Mouse (Mus musculus): ENCODE measurements around the gene Olfr622.

Olfr622 gene

GRCm38 (mm10) chr7:103642602-103643001 is at the start of gene Olfr622:
Gene Olfr622 (minus strand): TSS chr7:103642702.
- H3K27me3 ChIP-seq (ENCODE audit: insufficient read depth, low read length): no peaks in the 10 kb centered on the region
- no peak within 1 kb of the TSS for H3K4me3 ChIP-seq (replicated peaks; ENCODE audit: low read length)
- H3K4me1 ChIP-seq (replicated peaks; ENCODE audit: low read depth, low read length): no peaks in the 10 kb centered on the region
- no peaks in the 10 kb centered on the region for H3K36me3 ChIP-seq (ENCODE audit: insufficient read depth, low read length)
- H3K9me3 ChIP-seq (ENCODE audit: low read length): no peaks in the 10 kb centered on the region
- no peak for TF ChIP-seq CTCF (conservative IDR thresholded peaks at IDR 0.05; ENCODE audit: low read length)
- no peak for TF ChIP-seq NANOG (IDR thresholded peaks at IDR 0.05; ENCODE audit: borderline replicate concordance, low read length)
- TF ChIP-seq POU5F1 (IDR thresholded peaks at IDR 0.05; ENCODE audit: borderline replicate concordance, low read length): no peak

GRCm38 (mm10) chr7:103682420-103682819 is 39.9 kb upstream of the Olfr622 start, which contains the start of gene Olfr625-ps1:
Gene Olfr625-ps1 (plus strand): TSS chr7:103682720.
- no peaks in the 10 kb centered on the region for H3K9me3 ChIP-seq (ENCODE audit: low read length)
- no peak for TF ChIP-seq CTCF (conservative IDR thresholded peaks at IDR 0.05; ENCODE audit: low read length)
- TF ChIP-seq NANOG (IDR thresholded peaks at IDR 0.05; ENCODE audit: borderline replicate concordance, low read length): no peak
- no peak for TF ChIP-seq POU5F1 (IDR thresholded peaks at IDR 0.05; ENCODE audit: borderline replicate concordance, low read length)
- no peaks in the 10 kb centered on the region for H3K4me1 ChIP-seq (replicated peaks; ENCODE audit: low read depth, low read length)
- no peaks in the 10 kb centered on the region for H3K36me3 ChIP-seq (ENCODE audit: insufficient read depth, low read length)
- no peak within 1 kb of the TSS for H3K4me3 ChIP-seq (replicated peaks; ENCODE audit: low read length)
- H3K27me3 ChIP-seq (ENCODE audit: insufficient read depth, low read length): no peaks in the 10 kb centered on the region

- Histone ChIP-seq H3K4me3 (replicated peaks; ENCODE audit: low read length) (no peak within 1 kb of the TSS), H3K9me3 (ENCODE audit: low read length) (0 out of 2 replicates have a peak, but pooled peaks cover under 1% of the 10 kb centered on the region), H3K36me3 (ENCODE audit: insufficient read depth, low read length) (no peaks in the 10 kb centered on the region), H3K27me3 (ENCODE audit: insufficient read depth, low read length) (no peaks in the 10 kb centered on the region), H3K4me1 (replicated peaks; ENCODE audit: low read depth, low read length) (no peaks in the 10 kb centered on the region)
- no peak for TF ChIP-seq POU5F1 (IDR thresholded peaks at IDR 0.05; ENCODE audit: borderline replicate concordance, low read length)
- TF ChIP-seq CTCF (conservative IDR thresholded peaks at IDR 0.05; ENCODE audit: low read length): no peak
- TF ChIP-seq NANOG (IDR thresholded peaks at IDR 0.05; ENCODE audit: borderline replicate concordance, low read length): no peak
Measured at GRCm38 (mm10) chr7:103671091-103671490, 28.6 kb upstream of the Olfr622 start, which contains the start of gene Olfr624. Gene Olfr624 (minus strand): TSS chr7:103671191.

- no peaks in the 10 kb centered on the region for H3K9me3 ChIP-seq (ENCODE audit: low read length)
- no peaks in the 10 kb centered on the region for H3K4me1 ChIP-seq (replicated peaks; ENCODE audit: low read depth, low read length)
- no peak within 1 kb of the TSS for H3K4me3 ChIP-seq (replicated peaks; ENCODE audit: low read length)
- no peaks in the 10 kb centered on the region for H3K36me3 ChIP-seq (ENCODE audit: insufficient read depth, low read length)
- TF ChIP-seq CTCF (conservative IDR thresholded peaks at IDR 0.05; ENCODE audit: low read length) (no peak), POU5F1 (IDR thresholded peaks at IDR 0.05; ENCODE audit: borderline replicate concordance, low read length) (no peak), NANOG (IDR thresholded peaks at IDR 0.05; ENCODE audit: borderline replicate concordance, low read length) (no peak)
- H3K27me3 ChIP-seq (ENCODE audit: insufficient read depth, low read length): no peaks in the 10 kb centered on the region
Measured at GRCm38 (mm10) chr7:103663598-103663997, 21.1 kb upstream of the Olfr622 start, which contains the start of gene Olfr623. Gene Olfr623 (minus strand): TSS chr7:103663698.

GRCm38 (mm10) chr7:103644070-103644469 is 1.6 kb upstream of the Olfr622 start:
- H3K27me3 ChIP-seq (ENCODE audit: insufficient read depth, low read length): no peaks in the 10 kb centered on the region
- no peaks in the 10 kb centered on the region for H3K4me1 ChIP-seq (replicated peaks; ENCODE audit: low read depth, low read length)
- H3K4me3 ChIP-seq (replicated peaks; ENCODE audit: low read length): no peak overlapping the region
- H3K36me3 ChIP-seq (ENCODE audit: insufficient read depth, low read length): no peaks in the 10 kb centered on the region
- H3K9me3 ChIP-seq (ENCODE audit: low read length): no peaks in the 10 kb centered on the region
- TF ChIP-seq NANOG (IDR thresholded peaks at IDR 0.05; ENCODE audit: borderline replicate concordance, low read length) (no peak), POU5F1 (IDR thresholded peaks at IDR 0.05; ENCODE audit: borderline replicate concordance, low read length) (no peak), CTCF (conservative IDR thresholded peaks at IDR 0.05; ENCODE audit: low read length) (no peak)

- Histone ChIP-seq H3K4me3 (replicated peaks; ENCODE audit: low read length) (no peak overlapping the region), H3K36me3 (ENCODE audit: insufficient read depth, low read length) (no peaks in the 10 kb centered on the region), H3K9me3 (ENCODE audit: low read length) (no peaks in the 10 kb centered on the region), H3K27me3 (ENCODE audit: insufficient read depth, low read length) (no peaks in the 10 kb centered on the region), H3K4me1 (replicated peaks; ENCODE audit: low read depth, low read length) (no peaks in the 10 kb centered on the region)
- TF ChIP-seq POU5F1 (IDR thresholded peaks at IDR 0.05; ENCODE audit: borderline replicate concordance, low read length): no peak
- TF ChIP-seq CTCF (conservative IDR thresholded peaks at IDR 0.05; ENCODE audit: low read length): no peak
- TF ChIP-seq NANOG (IDR thresholded peaks at IDR 0.05; ENCODE audit: borderline replicate concordance, low read length): no peak
Measured at GRCm38 (mm10) chr7:103636795-103637194, 5.7 kb downstream of the Olfr622 start.

- Histone ChIP-seq H3K36me3 (ENCODE audit: insufficient read depth, low read length) (no peaks in the 10 kb centered on the region), H3K4me3 (replicated peaks; ENCODE audit: low read length) (no peak within 1 kb of the TSS), H3K4me1 (replicated peaks; ENCODE audit: low read depth, low read length) (no peaks in the 10 kb centered on the region), H3K9me3 (ENCODE audit: low read length) (peaks cover 18% of the 10 kb centered on the region), H3K27me3 (ENCODE audit: insufficient read depth, low read length) (no peaks in the 10 kb centered on the region)
- TF ChIP-seq POU5F1 (IDR thresholded peaks at IDR 0.05; ENCODE audit: borderline replicate concordance, low read length) (no peak), NANOG (IDR thresholded peaks at IDR 0.05; ENCODE audit: borderline replicate concordance, low read length) (no peak), CTCF (conservative IDR thresholded peaks at IDR 0.05; ENCODE audit: low read length) (no peak)
Measured at GRCm38 (mm10) chr7:103612434-103612833, 30.1 kb downstream of the Olfr622 start, which contains the start of gene Olfr620. Gene Olfr620 (minus strand): TSS chr7:103612534.

GRCm38 (mm10) chr7:103607425-103607824 is 35.1 kb downstream of the Olfr622 start:
- Histone ChIP-seq H3K9me3 (ENCODE audit: low read length) (no peaks in the 10 kb centered on the region), H3K4me1 (replicated peaks; ENCODE audit: low read depth, low read length) (no peaks in the 10 kb centered on the region), H3K36me3 (ENCODE audit: insufficient read depth, low read length) (no peaks in the 10 kb centered on the region), H3K27me3 (ENCODE audit: insufficient read depth, low read length) (no peaks in the 10 kb centered on the region), H3K4me3 (replicated peaks; ENCODE audit: low read length) (no peak overlapping the region)
- no peak for TF ChIP-seq POU5F1 (IDR thresholded peaks at IDR 0.05; ENCODE audit: borderline replicate concordance, low read length)
- TF ChIP-seq NANOG (IDR thresholded peaks at IDR 0.05; ENCODE audit: borderline replicate concordance, low read length): no peak
- TF ChIP-seq CTCF (conservative IDR thresholded peaks at IDR 0.05; ENCODE audit: low read length): no peak

GRCm38 (mm10) chr7:103600275-103600674 is 42.2 kb downstream of the Olfr622 start, which contains the start of gene Olfr619:
Gene Olfr619 (plus strand): TSS chr7:103600575.
- H3K36me3 ChIP-seq (ENCODE audit: insufficient read depth, low read length): no peaks in the 10 kb centered on the region
- no peaks in the 10 kb centered on the region for H3K4me1 ChIP-seq (replicated peaks; ENCODE audit: low read depth, low read length)
- no peaks in the 10 kb centered on the region for H3K9me3 ChIP-seq (ENCODE audit: low read length)
- TF ChIP-seq POU5F1 (IDR thresholded peaks at IDR 0.05; ENCODE audit: borderline replicate concordance, low read length): no peak
- TF ChIP-seq NANOG (IDR thresholded peaks at IDR 0.05; ENCODE audit: borderline replicate concordance, low read length): no peak
- TF ChIP-seq CTCF (conservative IDR thresholded peaks at IDR 0.05; ENCODE audit: low read length): no peak
- H3K27me3 ChIP-seq (ENCODE audit: insufficient read depth, low read length): no peaks in the 10 kb centered on the region
- H3K4me3 ChIP-seq (replicated peaks; ENCODE audit: low read length): no peak within 1 kb of the TSS

Measured in E14TG2a.4 (cell line).